Mouse (Mus musculus): Measurements from ENCODE around the gene Srebf1. TPM values are rescaled to one million over a fixed set of nuclear protein-coding genes. Genes with fewer than 3 reads are reported as not detected.
A peak's percentile ranks its signal among the peaks of the same experiment; 100 is the strongest.

The Srebf1 gene
- polyA plus RNA-seq, 1 experiment = 12.3 TPM

DNA sequence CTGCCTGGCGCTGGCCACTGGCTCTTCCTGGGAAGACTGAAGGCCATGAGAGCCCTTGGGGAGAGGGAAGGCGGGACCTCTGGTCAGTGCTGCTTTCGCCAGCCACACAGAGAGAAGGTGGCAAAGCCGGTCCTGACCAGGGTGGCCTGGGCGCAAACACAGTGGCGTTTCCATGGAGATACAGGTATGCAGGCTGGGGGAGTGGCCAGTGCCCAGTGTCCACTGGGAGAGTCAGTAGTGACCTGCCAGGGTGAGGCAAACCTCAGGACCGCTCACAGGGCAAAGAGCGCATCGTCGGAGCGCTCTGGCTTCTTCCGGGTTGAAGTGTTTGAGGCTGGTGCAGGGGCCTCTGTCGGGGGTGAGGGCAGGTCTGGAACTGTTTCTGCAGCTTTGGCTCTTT, 7.4 kb upstream of the Srebf1 start:
- H3K9me3 ChIP-seq (ENCODE audit: control insufficient read depth, low read length) = no peaks in the 10 kb centered on the region
- H3K27me3 ChIP-seq (ENCODE audit: control insufficient read depth) = no peaks in the 10 kb centered on the region
- no peak for TF ChIP-seq TAL1 (IDR thresholded peaks at IDR 0.05; ENCODE audit: low read length)
- no peak for TF ChIP-seq GATA1 (IDR thresholded peaks at IDR 0.05; ENCODE audit: low read length)
- peaks cover 14% of the 10 kb centered on the region for H3K36me3 ChIP-seq (ENCODE audit: control insufficient read depth)
- H3K4me3 ChIP-seq (replicated peaks) = no peak overlapping the region
- peaks cover 13% of the 10 kb centered on the region for H3K4me1 ChIP-seq (ENCODE audit: control insufficient read depth)

DNA sequence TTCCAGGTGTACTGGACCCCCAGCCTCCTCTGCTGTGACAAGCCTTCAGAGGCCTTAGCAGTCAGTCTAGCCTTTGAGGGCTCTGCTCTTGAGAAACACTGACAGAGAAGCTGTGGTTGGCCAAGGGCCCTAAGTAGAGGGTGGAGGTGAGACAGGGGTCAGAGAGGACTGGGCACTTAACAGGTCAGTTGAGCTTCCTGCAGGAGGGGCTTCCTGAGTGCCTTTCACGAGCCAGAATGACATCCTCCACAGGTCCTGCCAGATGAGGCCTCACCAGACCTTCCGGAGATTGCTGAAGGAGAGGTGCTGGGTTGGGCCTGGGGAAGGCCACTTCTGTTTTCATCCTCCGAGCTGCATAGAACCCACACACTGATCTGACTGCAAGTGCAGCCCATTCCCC, 6.1 kb upstream of the Srebf1 start:
- Histone ChIP-seq H3K4me3 (replicated peaks) (no peak overlapping the region), H3K27me3 (ENCODE audit: control insufficient read depth) (no peaks in the 10 kb centered on the region), H3K4me1 (ENCODE audit: control insufficient read depth) (peaks cover 21% of the 10 kb centered on the region), H3K36me3 (ENCODE audit: control insufficient read depth) (peaks cover 14% of the 10 kb centered on the region), H3K9me3 (ENCODE audit: control insufficient read depth, low read length) (no peaks in the 10 kb centered on the region)
- TF ChIP-seq GATA1 (IDR thresholded peaks at IDR 0.05; ENCODE audit: low read length) (no peak), TAL1 (IDR thresholded peaks at IDR 0.05; ENCODE audit: low read length) (no peak)

DNA sequence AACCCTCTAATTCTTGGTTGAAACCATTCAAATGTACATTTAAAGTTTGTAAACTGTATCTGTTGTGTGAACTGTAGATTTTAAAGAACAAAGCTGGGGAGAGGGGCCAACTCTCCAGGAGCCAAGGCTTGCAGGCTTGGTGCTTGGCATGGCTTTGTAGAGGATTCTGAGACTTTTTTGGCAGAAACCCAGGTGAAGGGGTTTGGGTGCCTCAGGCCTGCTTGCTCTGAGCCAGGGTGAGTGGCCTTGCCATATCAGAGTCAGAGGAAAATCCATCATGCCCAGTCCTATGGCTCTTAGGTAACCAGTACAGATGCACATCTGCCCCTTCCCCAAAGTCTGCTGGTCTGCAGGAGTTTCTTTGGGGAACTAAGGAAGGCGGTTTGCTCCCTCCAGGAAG, 3.5 kb upstream of the Srebf1 start:
- Histone ChIP-seq H3K27me3 (ENCODE audit: control insufficient read depth) (no peaks in the 10 kb centered on the region), H3K4me3 (replicated peaks) (no peak overlapping the region), H3K4me1 (ENCODE audit: control insufficient read depth) (peaks cover 41% of the 10 kb centered on the region), H3K9me3 (ENCODE audit: control insufficient read depth, low read length) (no peaks in the 10 kb centered on the region), H3K36me3 (ENCODE audit: control insufficient read depth) (peaks cover 12% of the 10 kb centered on the region)
- TF ChIP-seq GATA1 (IDR thresholded peaks at IDR 0.05; ENCODE audit: low read length) = no peak
- no peak for TF ChIP-seq TAL1 (IDR thresholded peaks at IDR 0.05; ENCODE audit: low read length)

DNA sequence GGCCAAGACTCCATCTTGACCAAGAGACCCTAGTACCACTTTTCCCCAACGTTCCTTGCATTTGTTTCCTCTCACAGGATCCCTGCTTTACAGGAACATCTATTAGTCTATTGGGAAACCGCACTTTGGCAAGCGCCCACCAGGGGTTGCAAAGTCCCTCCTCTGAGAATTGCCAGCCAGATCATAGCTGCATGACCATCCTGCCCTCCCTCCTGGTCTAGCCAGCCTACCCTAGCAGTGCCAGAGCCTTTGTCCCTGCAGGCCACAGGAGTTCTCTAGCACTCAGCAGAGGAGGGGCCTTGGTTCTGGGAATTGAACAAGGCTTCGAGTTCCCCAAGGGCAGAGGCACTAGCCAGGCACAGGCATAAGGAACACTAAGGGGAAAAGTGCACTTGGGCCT, 2.3 kb upstream of the Srebf1 start:
- Histone ChIP-seq H3K9me3 (ENCODE audit: control insufficient read depth, low read length) (no peaks in the 10 kb centered on the region), H3K4me3 (replicated peaks) (no peak overlapping the region), H3K27me3 (ENCODE audit: control insufficient read depth) (no peaks in the 10 kb centered on the region), H3K36me3 (ENCODE audit: control insufficient read depth) (peaks cover 7% of the 10 kb centered on the region), H3K4me1 (ENCODE audit: control insufficient read depth) (peaks cover 47% of the 10 kb centered on the region)
- no peak for TF ChIP-seq TAL1 (IDR thresholded peaks at IDR 0.05; ENCODE audit: low read length)

DNA sequence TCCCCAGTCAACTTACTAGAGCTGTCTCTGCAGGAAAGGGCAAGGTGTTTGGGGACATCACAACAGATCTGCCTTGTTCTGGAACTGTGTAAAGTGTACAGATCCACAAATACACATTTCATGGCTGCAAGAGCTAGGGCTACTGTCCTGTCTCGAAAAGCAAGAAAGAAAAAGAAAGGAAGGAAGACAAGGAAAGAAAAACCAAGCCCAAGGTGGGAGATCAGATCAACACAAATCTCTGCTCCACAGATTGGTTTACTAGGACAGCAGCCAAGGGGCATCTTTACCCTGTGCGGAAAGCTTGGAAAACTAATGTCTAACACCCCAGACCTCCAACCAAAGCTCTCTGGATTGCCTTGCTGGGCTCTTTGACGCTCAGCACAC, 304 bp downstream of the Srebf1 start:
- H3K27me3 ChIP-seq (ENCODE audit: control insufficient read depth) = no peaks in the 10 kb centered on the region
- H3K4me1 ChIP-seq (ENCODE audit: control insufficient read depth) = peaks cover 73% of the 10 kb centered on the region
- peaks cover 5% of the 10 kb centered on the region for H3K9me3 ChIP-seq (ENCODE audit: control insufficient read depth, low read length)
- TF ChIP-seq GATA1 (IDR thresholded peaks at IDR 0.05; ENCODE audit: low read length) (no peak), TAL1 (IDR thresholded peaks at IDR 0.05; ENCODE audit: low read length) (no peak)
- H3K36me3 ChIP-seq (ENCODE audit: control insufficient read depth) = peaks cover 20% of the 10 kb centered on the region
- H3K4me3 ChIP-seq (replicated peaks) = peak overlapping the region; percentile 69

DNA sequence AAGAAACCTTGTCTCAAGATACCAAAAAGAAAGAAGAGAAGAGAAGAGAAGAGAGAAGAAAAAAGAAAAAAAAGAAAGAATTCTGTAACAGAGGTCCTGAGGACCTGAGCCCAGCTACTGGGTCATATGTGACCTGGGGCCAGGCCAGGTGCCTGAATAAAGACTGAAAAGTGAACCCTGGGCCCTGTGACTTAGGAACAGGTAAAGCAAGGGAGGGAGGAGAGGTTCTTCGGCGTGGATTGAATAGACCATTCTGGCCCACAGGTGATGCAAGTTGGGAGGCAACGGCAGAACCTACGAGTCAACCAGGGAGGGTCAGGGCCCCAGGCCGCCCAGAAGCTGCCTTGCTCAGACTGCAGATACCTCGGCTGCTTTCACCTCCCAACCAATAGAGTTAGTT, 956 bp downstream of the Srebf1 start:
- TF ChIP-seq TAL1 (IDR thresholded peaks at IDR 0.05; ENCODE audit: low read length) (no peak), GATA1 (IDR thresholded peaks at IDR 0.05; ENCODE audit: low read length) (no peak)
- Histone ChIP-seq H3K9me3 (ENCODE audit: control insufficient read depth, low read length) (peaks cover 5% of the 10 kb centered on the region), H3K36me3 (ENCODE audit: control insufficient read depth) (peaks cover 27% of the 10 kb centered on the region), H3K27me3 (ENCODE audit: control insufficient read depth) (no peaks in the 10 kb centered on the region), H3K4me3 (replicated peaks) (no peak overlapping the region), H3K4me1 (ENCODE audit: control insufficient read depth) (peaks cover 79% of the 10 kb centered on the region)

DNA sequence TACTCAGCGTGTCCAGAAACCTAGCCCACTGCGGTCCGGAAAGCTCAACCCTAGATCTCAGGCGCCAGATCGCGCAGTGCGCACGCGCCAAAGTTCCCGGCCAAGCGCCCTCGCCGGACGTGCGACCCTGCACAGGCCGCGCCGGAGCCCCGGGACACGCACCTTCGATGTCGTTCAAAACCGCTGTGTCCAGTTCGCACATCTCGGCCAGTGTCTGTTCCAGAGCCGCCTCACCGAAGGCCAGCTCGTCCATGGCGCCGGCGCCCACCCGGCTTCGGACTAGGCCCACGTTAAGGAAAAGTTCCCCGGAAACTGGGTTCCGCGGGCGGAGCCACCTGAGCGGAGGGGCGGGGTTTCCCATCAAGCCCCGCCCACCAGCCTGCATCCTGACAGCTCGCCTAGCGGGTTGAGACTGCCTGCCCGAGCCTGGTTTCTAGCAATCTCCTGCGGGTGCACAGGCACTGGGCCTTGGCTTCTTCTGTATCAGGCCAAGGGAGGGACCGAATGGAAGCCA, 2.0 kb downstream of the Srebf1 start:
- Histone ChIP-seq H3K9me3 (ENCODE audit: control insufficient read depth, low read length) (peaks cover 5% of the 10 kb centered on the region), H3K27me3 (ENCODE audit: control insufficient read depth) (no peaks in the 10 kb centered on the region), H3K4me1 (ENCODE audit: control insufficient read depth) (peaks cover 90% of the 10 kb centered on the region), H3K36me3 (ENCODE audit: control insufficient read depth) (peaks cover 37% of the 10 kb centered on the region), H3K4me3 (replicated peaks) (peak overlapping the region; percentile 83)
- no peak for TF ChIP-seq TAL1 (IDR thresholded peaks at IDR 0.05; ENCODE audit: low read length)
- no peak for TF ChIP-seq GATA1 (IDR thresholded peaks at IDR 0.05; ENCODE audit: low read length)

DNA sequence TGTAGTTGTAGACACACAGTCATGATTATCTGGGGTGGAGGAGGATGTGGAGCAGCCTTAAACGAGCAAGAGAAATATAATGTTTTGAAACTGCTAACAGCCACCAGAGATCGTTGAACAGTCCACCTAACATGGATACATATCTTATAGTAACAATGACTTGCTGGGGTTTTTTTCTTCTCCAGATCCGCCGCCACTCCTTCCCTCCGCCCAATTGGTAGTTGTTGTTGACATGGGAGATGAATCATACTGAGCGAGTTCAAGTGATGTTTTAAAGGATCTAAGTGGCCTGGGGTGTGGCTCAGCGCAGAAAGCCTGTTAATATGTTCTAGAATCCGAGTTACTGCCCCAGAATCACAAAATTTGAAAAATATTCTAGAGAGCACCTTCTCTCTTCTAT, 2.8 kb downstream of the Srebf1 start:
- peaks cover 91% of the 10 kb centered on the region for H3K4me1 ChIP-seq (ENCODE audit: control insufficient read depth)
- no peaks in the 10 kb centered on the region for H3K27me3 ChIP-seq (ENCODE audit: control insufficient read depth)
- peak overlapping the region; percentile 83 for H3K4me3 ChIP-seq (replicated peaks)
- peaks cover 5% of the 10 kb centered on the region for H3K9me3 ChIP-seq (ENCODE audit: control insufficient read depth, low read length)
- H3K36me3 ChIP-seq (ENCODE audit: control insufficient read depth) = peaks cover 42% of the 10 kb centered on the region
- TF ChIP-seq GATA1 (IDR thresholded peaks at IDR 0.05; ENCODE audit: low read length) (no peak), TAL1 (IDR thresholded peaks at IDR 0.05; ENCODE audit: low read length) (no peak)

DNA sequence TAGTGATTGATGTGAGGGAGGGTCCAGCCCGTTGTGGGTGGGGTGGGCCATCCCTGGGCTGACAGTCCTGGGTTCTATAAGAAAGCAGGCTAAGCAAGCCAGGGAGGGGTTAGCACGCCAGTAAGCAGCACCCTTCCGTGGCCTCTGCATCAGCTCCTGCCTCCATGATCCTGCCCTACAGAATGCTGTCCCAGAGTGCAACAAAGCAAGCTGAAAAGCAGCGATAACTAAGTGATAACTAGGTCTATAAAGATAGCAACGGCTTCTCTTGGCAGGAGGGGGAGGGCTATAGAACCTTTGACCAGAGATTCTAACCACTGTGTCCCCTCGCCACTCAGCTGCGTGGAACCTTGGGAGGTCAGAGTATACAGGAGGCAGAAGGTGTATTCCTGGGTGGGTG, 4.9 kb downstream of the Srebf1 start:
- H3K27me3 ChIP-seq (ENCODE audit: control insufficient read depth) = no peaks in the 10 kb centered on the region
- H3K9me3 ChIP-seq (ENCODE audit: control insufficient read depth, low read length) = peaks cover 5% of the 10 kb centered on the region
- peaks cover 85% of the 10 kb centered on the region for H3K4me1 ChIP-seq (ENCODE audit: control insufficient read depth)
- TF ChIP-seq GATA1 (IDR thresholded peaks at IDR 0.05; ENCODE audit: low read length) (no peak), TAL1 (IDR thresholded peaks at IDR 0.05; ENCODE audit: low read length) (no peak)
- H3K4me3 ChIP-seq (replicated peaks) = peak overlapping the region; percentile 5
- peaks cover 57% of the 10 kb centered on the region for H3K36me3 ChIP-seq (ENCODE audit: control insufficient read depth)

DNA sequence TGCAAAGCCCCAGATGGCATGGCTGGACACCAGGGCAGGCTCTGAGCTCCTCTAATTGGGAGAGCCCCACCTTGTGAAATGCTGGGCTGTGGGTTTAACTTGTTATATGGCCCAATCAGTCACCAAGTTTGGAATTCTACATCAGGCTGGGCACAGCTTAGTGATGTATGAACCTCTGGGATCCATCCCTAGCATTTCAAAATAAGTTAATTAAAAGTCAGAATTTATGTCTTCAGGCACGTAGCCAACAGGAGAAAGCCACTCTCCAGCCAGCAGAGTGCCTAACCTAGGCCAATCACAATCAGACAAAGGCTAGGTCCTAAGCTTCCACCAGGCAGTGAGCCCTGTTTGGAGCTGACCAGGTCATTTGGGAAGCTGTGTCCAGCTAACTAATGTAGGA, 5.7 kb downstream of the Srebf1 start:
- no peak for TF ChIP-seq TAL1 (IDR thresholded peaks at IDR 0.05; ENCODE audit: low read length)
- TF ChIP-seq GATA1 (IDR thresholded peaks at IDR 0.05; ENCODE audit: low read length) = no peak
- Histone ChIP-seq H3K4me1 (ENCODE audit: control insufficient read depth) (peaks cover 85% of the 10 kb centered on the region), H3K27me3 (ENCODE audit: control insufficient read depth) (no peaks in the 10 kb centered on the region), H3K4me3 (replicated peaks) (no peak overlapping the region), H3K9me3 (ENCODE audit: control insufficient read depth, low read length) (peaks cover 5% of the 10 kb centered on the region), H3K36me3 (ENCODE audit: control insufficient read depth) (peaks cover 63% of the 10 kb centered on the region)

Measured in erythroblast, embryonic 14.5 days (primary cell).